Mouse (Mus musculus) midbrain, embryonic 12.5 days (tissue): ENCODE measurements around the gene H2-DMb1. TPM values are rescaled to one million over a fixed set of nuclear protein-coding genes. Genes with fewer than 3 reads are reported as not detected.

Experiments used
- ATAC-seq: fragments of 200-750 bp; cut with Nextera tagmentation; 2 replicates; pipeline ENCODE4 v1.8.0; 2017; ENCODE audit warnings: low read depth, moderate TSS enrichment, moderate library complexity; ENCODE audit not compliant: low FRiP score
- H3K27ac ChIP-seq: fragments of 300-500 bp; sonication (generic); replicated peaks from 2 replicates; pipeline ENCODE4 v1.5.1; 2016; ENCODE audit warnings: mild to moderate bottlenecking
- H3K27me3 ChIP-seq: fragments of 300-500 bp; sonication (generic); 2 replicates; pipeline ENCODE4 v1.6.1; 2016; ENCODE audit warnings: mild to moderate bottlenecking
- H3K36me3 ChIP-seq: fragments of 300-500 bp; sonication (generic); 2 replicates; pipeline ENCODE4 v1.6.1; 2016
- H3K4me1 ChIP-seq: fragments of 300-500 bp; sonication (generic); 2 replicates; pipeline ENCODE4 v1.6.1; 2016
- H3K4me2 ChIP-seq: fragments of 300-500 bp; sonication (generic); replicated peaks from 2 replicates; pipeline ENCODE4 v1.6.1; 2016; ENCODE audit warnings: mild to moderate bottlenecking, moderate library complexity
- H3K4me3 ChIP-seq: fragments of 300-500 bp; sonication (generic); 2 replicates; pipeline ENCODE4 v1.5.1; 2016; ENCODE audit warnings: mild to moderate bottlenecking
- H3K9ac ChIP-seq: fragments of 300-500 bp; sonication (generic); replicated peaks from 2 replicates; pipeline ENCODE4 v1.6.1; 2016; ENCODE audit warnings: mild to moderate bottlenecking, moderate library complexity
- H3K9me3 ChIP-seq: fragments of 300-500 bp; sonication (generic); 2 replicates; pipeline ENCODE4 v1.6.1; 2016; ENCODE audit warnings: mild to moderate bottlenecking
- WGBS: fragments of 180-500 bp; shearing (Covaris S2); methylation state at CpG from one replicate; pipeline ENCODE4 v1.1.7; 2016; 5-methylcytosine and 5-hydroxymethylcytosine counted together
- polyA plus RNA-seq: library from polyadenylated mRNA; unstranded; fragments of >200 nt; fragmentation: Nextera tagmentation; extraction: Ambion mirVana; gene quantifications from 2 replicates; pipeline ENCODE4 v1.2.1, GENCODE M21; 2016

H2-DMb1 gene
- polyA plus RNA-seq, 1 experiment from 2014 or later = 0.73 TPM

- Histone ChIP-seq H3K4me2 (no peak overlapping the region), H3K4me1 (peaks cover 15% of the 10 kb centered on the region), H3K27ac (no peak overlapping the region), H3K9ac (no peak overlapping the region), H3K4me3 (no peak overlapping the region), H3K27me3 (peaks cover 92% of the 10 kb centered on the region), H3K36me3 (no peaks in the 10 kb centered on the region), H3K9me3 (no peaks in the 10 kb centered on the region)
- 65% methylated on average over 12 of the region's 12 CpGs for WGBS
- no peak for ATAC-seq
Observed at GRCm38 (mm10) chr17:34199050-34199619, 46.3 kb downstream of the H2-DMb1 start.

GRCm38 (mm10) chr17:34200047-34200446 is 47.2 kb downstream of the H2-DMb1 start:
- 81% methylated on average over 10 of the region's 10 CpGs for WGBS
- Histone ChIP-seq H3K27ac (no peak overlapping the region), H3K27me3 (peaks cover 90% of the 10 kb centered on the region), H3K4me1 (peaks cover 19% of the 10 kb centered on the region), H3K9me3 (no peaks in the 10 kb centered on the region), H3K36me3 (no peaks in the 10 kb centered on the region), H3K4me3 (no peak overlapping the region), H3K9ac (no peak overlapping the region), H3K4me2 (no peak overlapping the region)
- no peak for ATAC-seq

- H3K27ac ChIP-seq = no peak overlapping the region
- 90% methylated on average over 16 of the region's 16 CpGs for WGBS
- no peak for ATAC-seq
Observed at GRCm38 (mm10) chr17:34200772-34201505, 48.1 kb downstream of the H2-DMb1 start.

GRCm38 (mm10) chr17:34201506-34202055 is 48.7 kb downstream of the H2-DMb1 start:
- Histone ChIP-seq H3K9me3 (no peaks in the 10 kb centered on the region), H3K4me1 (peaks cover 24% of the 10 kb centered on the region), H3K4me3 (no peak overlapping the region), H3K36me3 (no peaks in the 10 kb centered on the region), H3K4me2 (no peak overlapping the region), H3K9ac (no peak overlapping the region), H3K27ac (no peak overlapping the region), H3K27me3 (peaks cover 90% of the 10 kb centered on the region)
- 72% methylated on average over 7 of the region's 7 CpGs for WGBS
- ATAC-seq = no peak

More at GRCm38 (mm10) chr17:34200772-34201505, 48.1 kb downstream of the H2-DMb1 start:
- H3K9me3 ChIP-seq = no peaks in the 10 kb centered on the region
- no peak overlapping the region for H3K4me2 ChIP-seq
- H3K4me3 ChIP-seq = no peak overlapping the region
- H3K9ac ChIP-seq = no peak overlapping the region
- H3K4me1 ChIP-seq = peaks cover 24% of the 10 kb centered on the region
- peaks cover 90% of the 10 kb centered on the region for H3K27me3 ChIP-seq
- H3K36me3 ChIP-seq = no peaks in the 10 kb centered on the region

GRCm38 (mm10) chr17:34202760-34203442 is 50.0 kb downstream of the H2-DMb1 start:
- Histone ChIP-seq H3K9me3 (no peaks in the 10 kb centered on the region), H3K36me3 (no peaks in the 10 kb centered on the region), H3K4me2 (no peak overlapping the region), H3K27me3 (peaks cover 87% of the 10 kb centered on the region), H3K27ac (no peak overlapping the region), H3K9ac (no peak overlapping the region), H3K4me3 (no peak overlapping the region), H3K4me1 (peaks cover 13% of the 10 kb centered on the region)
- 76% methylated on average over 4 of the region's 4 CpGs for WGBS
- ATAC-seq = no peak

- no peak for ATAC-seq
- peaks cover 10% of the 10 kb centered on the region for H3K4me1 ChIP-seq
- H3K4me2 ChIP-seq = peak within 1 kb of the TSS; percentile 86
- no peak within 1 kb of the TSS for H3K27ac ChIP-seq
- peak within 1 kb of the TSS; percentile 56 for H3K4me3 ChIP-seq
- peak within 1 kb of the TSS; percentile 61 for H3K9ac ChIP-seq
- no peaks in the 10 kb centered on the region for H3K9me3 ChIP-seq
- no peaks in the 10 kb centered on the region for H3K36me3 ChIP-seq
- WGBS = 62% methylated on average over 5 of the region's 5 CpGs
- H3K27me3 ChIP-seq = peaks cover 83% of the 10 kb centered on the region
Observed at GRCm38 (mm10) chr17:34203444-34203843, 50.6 kb downstream of the H2-DMb1 start, which contains the start of gene Tap2. TSS of gene Tap2 (plus strand) at chr17:34203527.

GRCm38 (mm10) chr17:34204303-34205010 is 51.6 kb downstream of the H2-DMb1 start:
- peak overlapping the region; percentile 56 for H3K4me3 ChIP-seq
- ATAC-seq = no peak
- H3K4me1 ChIP-seq = peaks cover 10% of the 10 kb centered on the region
- peaks cover 80% of the 10 kb centered on the region for H3K27me3 ChIP-seq
- H3K9me3 ChIP-seq = no peaks in the 10 kb centered on the region
- H3K36me3 ChIP-seq = no peaks in the 10 kb centered on the region
- peak overlapping the region; percentile 86 for H3K4me2 ChIP-seq
- peak overlapping the region; percentile 61 for H3K9ac ChIP-seq
- H3K27ac ChIP-seq = no peak overlapping the region
- WGBS = under 1% methylated on average over 44 of the region's 44 CpGs

- H3K27me3 ChIP-seq = peaks cover 79% of the 10 kb centered on the region
- H3K36me3 ChIP-seq = no peaks in the 10 kb centered on the region
- H3K4me1 ChIP-seq = peaks cover 10% of the 10 kb centered on the region
- H3K4me3 ChIP-seq = peak overlapping the region; percentile 56
- no peak overlapping the region for H3K27ac ChIP-seq
- ATAC-seq = no peak
- H3K9ac ChIP-seq = peak overlapping the region; percentile 61
- H3K9me3 ChIP-seq = 0 out of 2 replicates have a peak, but pooled peaks cover 2% of the 10 kb centered on the region
- H3K4me2 ChIP-seq = peak overlapping the region; percentile 86
- WGBS = 13% methylated on average over 18 of the region's 18 CpGs
Observed at GRCm38 (mm10) chr17:34205021-34205745, 52.3 kb downstream of the H2-DMb1 start.

- no peak for ATAC-seq
- H3K4me3 ChIP-seq = 0 out of 2 replicates have a peak overlapping the region, but pooled peaks have one; percentile 56
- H3K9ac ChIP-seq = no peak overlapping the region
Observed at GRCm38 (mm10) chr17:34205746-34206176, 52.9 kb downstream of the H2-DMb1 start.

GRCm38 (mm10) chr17:34206731-34207130 is 53.9 kb downstream of the H2-DMb1 start:
- H3K4me2 ChIP-seq = no peak overlapping the region

More at GRCm38 (mm10) chr17:34205746-34206176, 52.9 kb downstream of the H2-DMb1 start:
- 13% methylated on average over 9 of the region's 9 CpGs for WGBS
- Histone ChIP-seq H3K27me3 (peaks cover 79% of the 10 kb centered on the region), H3K27ac (no peak overlapping the region), H3K4me2 (no peak overlapping the region), H3K4me1 (peaks cover 10% of the 10 kb centered on the region), H3K36me3 (no peaks in the 10 kb centered on the region), H3K9me3 (0 out of 2 replicates have a peak, but pooled peaks cover 2% of the 10 kb centered on the region)

GRCm38 (mm10) chr17:34207456-34207855 is 54.6 kb downstream of the H2-DMb1 start:
- H3K27me3 ChIP-seq = peaks cover 84% of the 10 kb centered on the region
- H3K4me1 ChIP-seq = peaks cover 10% of the 10 kb centered on the region
- H3K27ac ChIP-seq = no peak overlapping the region
- H3K9me3 ChIP-seq = 0 out of 2 replicates have a peak, but pooled peaks cover 2% of the 10 kb centered on the region
- H3K9ac ChIP-seq = no peak overlapping the region
- ATAC-seq = no peak
- H3K36me3 ChIP-seq = no peaks in the 10 kb centered on the region
- no peak overlapping the region for H3K4me2 ChIP-seq
- 76% methylated on average over 3 of the region's 3 CpGs for WGBS
- no peak overlapping the region for H3K4me3 ChIP-seq

More at GRCm38 (mm10) chr17:34206731-34207130, 53.9 kb downstream of the H2-DMb1 start:
- Histone ChIP-seq H3K9ac (no peak overlapping the region), H3K4me3 (no peak overlapping the region), H3K9me3 (0 out of 2 replicates have a peak, but pooled peaks cover 2% of the 10 kb centered on the region), H3K27ac (no peak overlapping the region), H3K36me3 (no peaks in the 10 kb centered on the region), H3K27me3 (peaks cover 79% of the 10 kb centered on the region), H3K4me1 (peaks cover 10% of the 10 kb centered on the region)
- 85% methylated on average over 5 of the region's 5 CpGs for WGBS
- ATAC-seq = no peak
